Mouse (Mus musculus): ENCODE data around the gene Sdk2.

Sdk2 gene

DNA sequence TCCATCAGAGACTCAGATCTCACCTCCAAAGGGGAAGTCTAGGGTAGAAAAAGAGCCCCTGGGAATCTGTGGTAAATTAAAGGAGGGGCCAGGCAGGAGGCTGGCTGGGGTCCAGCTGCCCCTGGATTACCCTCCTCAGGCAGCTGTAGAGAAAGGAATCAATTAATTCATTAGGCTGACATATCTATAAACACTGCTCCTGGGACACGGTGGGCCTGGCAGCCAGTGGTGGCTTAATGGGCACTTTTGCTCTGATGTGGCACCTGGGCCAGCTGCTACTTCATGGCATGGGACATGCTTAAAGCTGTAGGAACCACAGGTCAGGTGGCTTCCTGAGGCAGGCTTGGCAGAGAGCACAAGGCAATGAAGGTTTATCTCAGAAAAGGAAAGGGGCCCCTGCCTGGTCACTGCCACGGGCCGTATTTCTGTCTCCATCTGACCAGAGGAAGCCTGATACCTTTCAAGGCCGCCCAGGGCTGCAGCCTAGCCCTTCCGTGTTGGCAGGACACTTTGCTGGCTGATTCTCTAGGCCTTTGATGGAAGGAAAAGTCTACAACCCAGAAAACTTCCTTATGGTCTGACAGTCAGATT, 80.9 kb downstream of the Sdk2 start:
- DNase-seq, result no peak

DNA sequence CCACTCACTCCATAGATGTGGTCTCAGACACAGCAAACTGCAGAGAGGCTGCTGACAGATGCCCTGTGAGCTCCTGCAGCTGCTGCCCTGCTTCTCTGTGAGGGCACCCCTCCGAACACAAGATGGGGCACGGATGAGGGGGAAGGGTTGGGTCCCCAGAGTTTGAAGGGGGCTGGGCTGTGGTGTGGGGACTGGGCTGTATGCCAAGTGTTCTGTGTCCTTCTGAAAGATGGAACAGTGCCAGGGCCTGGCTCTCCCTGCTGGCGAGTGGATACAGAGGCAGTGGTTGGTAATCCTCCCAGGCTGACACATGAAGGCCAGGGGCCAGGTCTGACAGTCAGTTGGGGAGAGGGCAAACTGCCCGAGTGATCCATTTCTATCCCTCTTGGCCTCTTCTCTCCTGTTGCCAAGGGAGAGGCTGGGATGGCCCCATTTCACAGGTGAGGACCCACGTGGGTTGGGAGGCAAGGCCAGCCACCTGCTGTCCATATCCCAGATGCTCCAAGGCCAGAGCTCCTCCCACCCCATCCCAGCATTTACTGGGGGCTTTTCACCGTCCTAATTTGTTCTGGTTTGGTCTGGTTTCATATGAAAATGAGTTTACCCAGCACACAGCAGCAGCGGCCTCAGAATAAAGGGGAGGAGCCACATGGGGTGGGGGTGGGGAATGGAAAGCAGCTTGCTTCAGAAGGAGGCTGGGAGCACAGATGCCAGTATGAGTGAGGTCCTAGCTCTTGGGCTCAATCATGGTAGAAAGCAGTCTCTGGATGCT, 84.9 kb downstream of the Sdk2 start:
- DNase-seq, result no peak

DNA sequence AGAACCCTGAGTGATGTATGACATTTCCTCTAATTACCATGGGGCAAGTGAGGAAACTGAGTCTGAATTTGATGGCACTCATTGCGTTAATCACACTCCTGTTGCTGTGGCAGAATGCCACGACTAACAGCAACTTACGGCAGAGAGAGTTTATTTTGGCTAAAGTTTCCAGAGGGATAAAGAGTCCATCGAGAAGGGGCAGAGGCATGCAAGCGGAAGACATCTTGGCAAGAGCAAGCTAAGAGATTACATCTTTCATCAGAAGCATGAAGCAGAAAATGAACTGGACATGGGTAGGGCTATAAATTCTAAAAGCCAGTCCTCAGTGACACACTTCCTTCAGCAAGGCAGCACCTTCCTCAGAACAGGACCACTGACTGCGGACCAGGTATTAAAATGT, 85.8 kb downstream of the Sdk2 start:
- DNase-seq, result no peak

DNA sequence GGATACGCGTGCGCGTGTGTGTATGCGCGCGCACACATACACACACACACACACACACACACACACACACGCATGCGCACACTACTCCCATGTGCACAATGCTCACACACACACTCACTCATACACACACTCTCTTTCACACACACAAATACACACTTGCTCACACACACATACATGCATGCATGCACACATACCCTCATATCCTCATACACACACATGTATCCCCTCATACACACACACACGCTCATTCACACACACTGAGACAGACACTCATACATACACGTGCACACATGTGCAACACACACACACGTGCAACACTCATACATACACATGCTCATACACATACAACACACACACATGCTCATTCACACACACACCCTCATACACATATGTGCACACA, 88.5 kb downstream of the Sdk2 start:
- no peak for DNase-seq

DNA sequence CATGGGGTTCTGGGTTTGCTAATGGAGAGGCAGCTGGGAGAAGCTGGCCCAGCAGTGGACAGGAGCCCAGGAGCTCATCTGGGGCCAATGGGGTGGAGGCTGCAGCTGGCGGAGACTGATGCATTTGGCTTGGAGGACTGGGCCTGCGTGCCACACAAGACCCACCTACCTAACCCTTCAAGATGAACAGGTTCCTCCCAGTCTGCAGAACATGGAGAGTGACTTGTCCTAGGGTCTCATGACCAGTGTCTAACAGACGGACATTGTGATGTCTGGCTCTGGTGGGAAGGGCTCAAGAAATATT, 91.2 kb downstream of the Sdk2 start:
- DNase-seq, result no peak

DNA sequence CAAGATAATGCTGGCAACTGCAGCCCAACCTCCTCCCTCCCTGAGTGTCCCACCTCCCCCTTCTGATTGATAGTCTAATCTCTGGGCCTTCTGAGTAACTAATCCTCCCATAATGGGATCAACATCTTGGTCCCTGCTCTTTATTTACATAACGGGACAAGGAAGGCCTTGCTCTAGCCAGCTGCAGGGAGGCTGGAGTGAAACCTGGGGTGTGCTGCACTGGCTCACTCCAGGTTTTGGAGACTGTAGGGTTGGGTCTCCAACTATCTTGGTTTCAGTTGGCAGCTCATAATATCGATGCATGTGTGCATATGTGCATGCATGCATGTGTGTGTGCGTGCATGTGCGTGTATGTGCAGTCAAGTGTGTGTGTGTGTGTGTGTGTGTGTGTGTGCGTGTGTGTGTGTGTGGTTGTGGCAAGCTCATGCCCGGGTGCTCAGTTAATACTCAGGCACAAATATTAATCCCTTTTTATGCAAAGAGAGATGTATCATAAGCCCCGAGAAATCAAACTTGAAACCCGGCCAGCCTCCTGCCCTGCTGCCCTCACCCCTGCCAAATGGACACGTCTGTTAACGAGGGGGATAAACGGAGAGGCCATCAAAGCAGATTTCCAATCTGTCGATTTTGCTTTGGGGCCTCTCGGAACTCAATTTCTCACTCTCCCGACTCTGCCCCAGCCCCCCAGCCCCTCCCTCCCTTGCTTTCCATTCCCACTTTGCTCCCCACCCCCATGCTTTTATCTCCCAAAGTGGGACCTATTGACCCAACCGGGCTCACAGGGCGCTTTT, 91.8 kb downstream of the Sdk2 start:
- no peak for DNase-seq

DNA sequence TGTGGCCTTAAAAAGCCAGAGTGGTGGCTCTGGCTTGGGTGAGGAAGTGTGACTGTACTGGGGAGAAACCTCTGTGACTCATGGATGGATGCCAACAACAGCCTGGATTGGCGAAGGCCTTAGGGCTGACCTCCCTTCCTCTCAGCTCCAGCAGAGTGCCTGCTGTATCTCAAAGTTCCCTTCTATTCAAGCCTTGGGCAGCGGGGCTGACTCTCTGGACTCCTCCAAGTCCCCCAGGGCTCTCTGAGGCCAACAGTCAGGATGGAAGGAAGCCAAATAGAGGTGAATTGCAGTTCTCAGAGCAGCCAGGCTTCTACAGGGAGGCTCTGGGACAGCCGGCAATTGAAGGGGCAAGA, 94.4 kb downstream of the Sdk2 start:
- DNase-seq, result no peak

DNA sequence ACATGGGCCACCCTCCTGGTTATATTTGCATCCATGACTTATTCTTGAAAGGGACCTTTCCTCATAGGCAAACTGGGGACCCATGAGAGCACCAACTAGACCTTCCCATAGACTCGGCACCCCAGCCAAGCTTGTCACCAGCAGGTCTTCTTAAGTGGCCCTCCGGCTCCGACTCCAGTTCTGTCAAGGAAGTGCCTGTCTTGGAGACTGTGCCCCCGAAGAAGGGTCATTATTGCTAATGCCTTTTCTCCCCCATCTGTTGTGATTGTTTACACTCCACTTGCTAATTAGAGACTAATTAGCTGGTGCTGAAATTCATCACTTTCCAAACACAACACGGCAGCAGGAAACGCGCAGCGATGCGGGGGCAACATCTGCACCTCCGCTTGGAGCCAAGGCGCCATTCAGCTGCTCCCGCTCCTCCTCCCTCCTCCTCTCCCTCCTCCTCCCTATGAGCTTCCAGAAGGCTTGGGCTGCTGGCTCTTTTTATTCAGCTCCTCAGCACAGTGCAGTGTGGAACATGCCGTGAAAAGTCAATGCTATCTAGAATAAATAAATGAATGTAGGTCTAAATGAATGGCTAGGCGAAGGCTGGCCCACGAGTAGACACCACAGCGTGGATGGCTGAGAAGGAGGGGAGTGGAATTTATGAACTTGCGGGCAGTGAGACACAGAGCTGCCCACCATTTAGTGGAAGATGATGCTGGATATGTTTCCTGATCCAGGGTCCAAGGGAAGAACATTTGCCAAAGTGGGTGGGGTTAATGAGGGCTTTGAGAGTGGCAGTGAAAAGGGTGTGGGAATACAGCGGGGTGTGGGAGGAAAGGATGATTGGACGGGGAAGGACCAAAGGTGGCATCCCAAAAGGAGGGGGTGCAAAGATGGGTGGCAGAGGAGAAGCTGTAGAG, 95.0 kb downstream of the Sdk2 start:
- no peak for DNase-seq

DNA sequence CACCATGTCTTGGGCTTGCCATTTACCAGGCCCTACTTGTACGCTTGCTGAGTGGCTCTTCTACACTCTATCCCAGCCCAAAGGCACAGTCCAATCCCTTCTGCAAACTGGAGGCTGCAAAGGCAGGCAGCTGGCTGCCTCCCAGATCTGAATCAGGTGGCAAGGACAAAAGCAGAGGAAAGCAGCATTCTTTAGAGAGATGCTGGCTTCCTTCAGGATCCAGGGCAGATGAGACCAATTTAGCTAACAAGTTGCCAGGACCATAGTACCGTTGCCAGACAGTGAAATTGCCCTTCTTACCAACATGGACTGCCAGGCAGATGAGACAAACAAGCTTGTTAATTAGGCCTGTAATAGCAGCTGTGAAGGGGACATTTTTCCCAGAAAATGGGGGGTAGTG, 96.8 kb downstream of the Sdk2 start:
- DNase-seq, result no peak

DNA sequence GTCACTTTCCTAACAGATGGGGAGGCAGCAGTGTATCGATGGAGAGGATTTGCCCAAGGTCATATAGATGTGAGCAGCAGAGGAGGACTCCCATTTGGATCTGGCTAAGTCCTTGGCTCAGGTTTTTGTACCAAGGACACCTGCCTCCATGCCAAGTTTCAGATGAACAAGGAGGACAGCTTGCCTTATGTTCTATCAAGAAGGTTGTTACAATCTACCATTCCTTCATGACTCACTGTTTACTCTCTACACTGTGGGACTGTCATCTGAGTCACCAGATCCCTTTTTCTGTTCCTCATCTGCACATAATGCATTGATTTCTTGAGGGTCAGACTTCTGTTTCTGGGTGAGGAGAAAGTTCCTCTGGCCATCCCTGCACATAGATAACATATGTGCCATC, 101.6 kb downstream of the Sdk2 start:
- DNase-seq, result no peak

DNA sequence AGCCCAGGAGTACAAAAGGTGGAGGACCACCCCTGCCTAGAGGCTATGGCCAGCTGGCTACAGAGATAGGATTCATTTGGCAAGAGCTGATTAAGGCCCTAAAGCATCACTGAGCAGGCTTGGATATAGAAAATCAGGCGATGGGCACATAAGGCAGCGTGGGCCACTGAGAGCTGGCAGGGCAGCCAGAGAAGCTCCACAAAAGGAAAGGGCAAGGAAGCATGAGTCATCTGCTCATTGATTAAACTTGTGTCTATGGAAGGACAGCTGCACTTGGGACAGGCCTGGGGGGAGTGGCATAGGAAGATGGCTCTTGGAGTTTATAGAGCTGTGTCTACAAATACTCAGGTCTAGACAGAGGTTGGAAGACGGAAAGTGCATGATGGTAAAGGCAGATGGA, 104.1 kb downstream of the Sdk2 start:
- DNase-seq, result no peak

DNA sequence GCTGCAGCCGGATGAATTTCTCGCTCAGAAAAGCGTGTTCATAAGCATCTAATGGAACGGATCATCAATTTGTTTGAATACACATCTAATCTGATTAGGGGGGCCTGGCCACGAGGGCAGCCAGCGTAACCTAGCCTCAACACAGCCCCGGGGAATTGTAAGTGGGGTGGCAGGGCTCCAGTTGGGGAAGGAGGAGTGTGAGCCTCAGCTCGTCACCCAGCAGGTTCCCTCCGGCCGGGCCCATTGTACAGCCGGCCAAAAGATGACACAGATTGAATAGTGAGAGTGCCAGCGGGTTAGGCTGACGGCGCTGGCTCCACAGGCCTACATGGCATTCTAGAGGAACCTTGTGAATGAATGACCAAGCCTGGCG, 115.2 kb downstream of the Sdk2 start:
- DNase-seq, result no peak

DNA sequence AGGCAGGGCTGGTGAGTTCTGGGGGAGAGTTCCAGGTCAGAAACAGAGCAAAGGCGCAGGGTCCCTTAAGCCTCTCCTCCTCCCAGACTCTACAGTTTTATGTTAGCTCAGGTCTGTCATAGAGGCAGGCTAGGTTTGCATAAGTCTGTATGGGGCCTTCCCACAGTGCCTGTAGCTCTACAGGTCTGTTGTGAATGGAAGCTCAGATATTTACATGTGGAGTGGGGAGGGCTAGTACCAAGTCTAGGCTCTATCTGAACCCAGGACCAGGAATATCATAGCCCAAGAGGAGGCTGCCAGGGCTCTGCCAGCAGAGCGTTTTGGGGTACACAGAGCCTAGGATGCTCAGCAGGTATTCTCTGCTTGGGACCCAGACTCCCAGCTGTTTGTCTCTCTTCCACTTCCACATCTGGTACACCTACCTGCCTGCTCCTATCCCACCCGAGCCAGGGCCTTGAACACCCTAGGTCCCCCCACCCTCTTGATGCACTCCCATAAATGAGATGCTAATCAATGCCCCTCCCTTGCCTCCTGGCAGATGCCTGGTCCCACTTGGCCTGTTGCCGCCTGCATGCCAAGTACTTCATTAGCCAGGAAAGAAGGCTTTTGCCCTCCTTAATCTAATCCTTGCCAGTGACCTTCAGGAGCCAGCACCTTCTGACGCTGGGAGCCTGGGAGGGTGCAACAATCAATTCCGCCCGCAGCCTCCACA, 115.8 kb downstream of the Sdk2 start:
- no peak for DNase-seq

DNA sequence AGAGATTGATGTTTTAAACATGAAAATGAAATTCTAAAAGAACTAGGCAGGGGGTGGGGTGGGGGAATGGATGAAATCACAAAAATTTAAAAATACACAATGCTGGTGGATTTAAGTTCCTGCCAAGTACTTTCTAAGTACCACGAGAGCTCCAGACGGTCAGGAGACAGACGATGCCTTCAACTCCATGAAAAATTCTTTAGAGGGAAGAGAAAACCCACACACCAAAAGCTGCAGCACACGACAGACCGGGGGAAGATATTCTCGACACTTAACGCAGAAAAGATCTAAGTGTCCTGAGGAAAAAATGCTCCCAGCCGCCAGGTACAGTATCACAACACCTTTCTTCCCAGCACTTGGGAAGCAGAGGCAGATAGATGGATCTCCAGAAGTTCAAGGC, 118.2 kb downstream of the Sdk2 start:
- no peak for DNase-seq

DNA sequence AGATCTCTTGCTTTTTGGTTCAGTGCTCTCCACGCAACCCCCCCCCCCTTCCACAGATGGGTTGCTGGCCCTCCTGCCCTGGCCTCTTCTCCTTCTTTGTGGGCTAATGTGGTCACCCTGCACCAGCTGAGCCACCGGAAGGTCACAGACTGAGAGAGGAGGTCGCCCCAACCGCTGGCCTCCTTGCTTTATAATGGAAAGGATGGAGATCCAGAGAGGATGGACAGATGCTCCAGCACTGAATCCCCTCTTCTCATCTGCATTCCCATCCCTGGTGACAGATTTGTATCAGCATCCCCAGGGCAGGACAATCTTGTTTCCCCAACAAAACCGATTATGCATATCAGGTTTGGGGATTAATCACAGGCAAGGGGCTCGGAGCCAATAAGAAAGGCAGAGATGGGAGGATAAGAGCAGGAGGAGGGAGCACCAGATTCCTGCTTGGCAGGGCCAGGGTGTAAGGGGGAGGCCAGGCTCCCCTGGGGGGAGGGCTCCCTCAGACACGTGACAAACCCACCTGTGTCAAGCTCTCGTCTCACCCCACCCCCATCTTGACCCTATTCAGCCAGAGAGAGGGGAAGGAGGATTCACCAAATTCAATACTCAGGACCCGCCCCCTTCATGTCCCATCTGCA, 124.6 kb downstream of the Sdk2 start:
- DNase-seq, result no peak

DNA sequence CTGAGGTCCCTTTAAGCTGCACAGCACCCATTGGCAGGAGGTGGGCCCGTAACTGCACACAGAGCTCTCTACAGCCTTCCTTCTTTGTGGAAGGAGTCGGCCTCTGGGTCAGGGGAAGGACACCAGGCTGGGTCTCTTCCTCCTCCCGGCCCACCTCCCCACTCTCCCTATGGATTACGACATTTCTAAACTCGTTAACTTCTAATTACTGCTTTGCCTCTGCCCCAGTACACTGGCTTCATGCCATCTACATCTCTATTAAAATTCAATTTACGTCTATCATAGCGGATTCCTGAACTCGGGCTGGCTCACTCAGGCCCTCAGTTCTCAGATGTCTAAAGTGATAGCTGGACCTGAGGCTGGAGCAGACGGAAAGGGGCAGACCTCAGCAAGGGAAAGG, 133.2 kb downstream of the Sdk2 start:
- no peak for DNase-seq

DNA sequence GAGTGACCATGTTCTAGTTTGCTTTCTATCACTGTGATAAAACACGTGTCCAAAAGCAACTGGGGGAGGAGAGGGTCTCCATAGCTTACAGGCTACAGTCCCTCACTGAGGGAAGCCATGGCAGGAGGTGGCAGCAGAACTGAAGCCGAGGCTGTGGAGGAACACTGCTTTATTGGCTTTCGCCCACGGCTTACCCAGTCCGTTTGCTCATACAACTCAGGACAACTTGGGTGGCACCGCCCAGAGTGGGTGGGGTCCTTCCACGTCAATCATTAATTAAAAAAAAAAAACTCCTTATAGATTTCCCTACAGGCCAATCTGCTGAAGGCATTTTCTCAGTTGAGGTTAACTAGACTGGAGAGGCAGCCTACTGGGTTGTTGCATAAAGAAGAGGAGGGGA, 133.9 kb downstream of the Sdk2 start:
- no peak for DNase-seq

DNA sequence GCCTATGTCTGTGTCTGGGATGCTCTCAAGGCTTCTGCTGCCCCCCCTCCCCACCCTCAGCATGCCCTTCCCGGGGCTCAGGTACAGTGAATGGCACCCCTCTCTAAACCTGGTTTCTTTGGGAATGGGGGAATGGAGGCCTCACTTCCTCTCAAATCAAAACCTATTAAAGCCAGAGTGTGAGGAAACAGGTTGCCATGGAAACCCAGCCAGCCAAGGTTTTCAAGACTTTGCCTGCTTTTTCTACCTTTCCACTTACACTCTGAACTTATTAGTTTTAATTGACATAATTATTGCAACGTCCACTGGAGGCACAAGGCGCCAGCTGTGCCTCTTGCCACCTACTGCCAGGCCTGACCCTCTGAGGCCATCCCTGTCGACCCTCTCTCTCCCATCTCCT, 135.1 kb downstream of the Sdk2 start:
- DNase-seq, result no peak

DNA sequence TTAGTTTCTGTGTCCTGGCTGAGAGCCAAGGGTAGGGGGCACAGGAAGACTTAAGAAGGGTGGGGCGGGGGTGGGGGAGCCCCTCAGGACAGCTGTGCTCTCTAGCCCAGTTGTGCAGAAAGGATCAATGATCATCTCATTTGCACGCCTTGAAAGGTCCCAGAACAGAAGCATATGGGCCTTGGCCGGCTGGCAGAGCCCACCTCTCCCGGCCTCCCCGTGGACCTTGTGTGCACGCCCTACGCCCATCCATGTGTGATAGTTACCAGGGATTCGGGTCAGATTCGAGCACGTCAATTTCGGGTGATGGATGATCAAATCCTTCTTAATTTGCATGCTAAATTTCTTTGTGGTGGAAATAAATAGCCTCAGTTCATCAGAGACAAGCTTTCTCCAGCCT, 136.7 kb downstream of the Sdk2 start:
- DNase-seq, result no peak

DNA sequence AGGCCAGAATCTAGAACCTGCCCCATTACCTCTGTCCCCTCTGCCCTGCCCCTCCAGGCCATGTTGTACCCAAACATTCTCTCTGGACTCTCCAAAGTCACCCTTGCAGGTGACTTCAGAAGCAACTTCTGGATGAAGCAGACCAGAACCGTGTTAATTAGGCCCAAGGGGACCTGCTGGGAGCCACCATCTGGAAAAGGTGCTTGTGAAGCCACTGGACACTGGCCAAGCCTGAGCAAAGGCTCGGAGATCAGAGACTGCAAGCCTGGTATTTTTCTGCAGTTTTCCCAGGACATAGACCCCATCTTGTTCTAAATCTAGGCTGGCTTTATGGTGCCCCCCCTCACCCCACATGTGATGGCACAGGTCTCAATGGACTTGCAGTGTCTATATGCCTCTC, 138.0 kb downstream of the Sdk2 start:
- DNase-seq, result no peak

DNA sequence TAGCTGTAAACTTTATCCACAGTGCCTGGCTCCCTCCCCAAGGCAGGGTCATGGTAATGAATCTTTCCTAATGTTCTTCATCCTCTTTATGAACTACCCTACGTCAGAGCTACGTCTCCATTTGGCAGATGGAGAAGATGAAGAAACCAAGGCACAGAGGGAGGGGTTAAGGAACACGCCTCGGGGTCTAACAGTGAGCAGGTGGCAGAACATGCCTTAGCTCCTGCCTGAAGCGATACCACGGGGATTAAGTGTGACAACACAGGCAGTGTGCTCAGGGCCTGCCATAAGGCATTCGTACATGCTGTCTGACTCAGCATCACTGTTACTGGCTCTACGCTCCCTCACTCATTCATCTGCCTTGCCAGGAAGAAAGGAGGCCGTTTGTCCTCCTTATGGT, 138.6 kb downstream of the Sdk2 start:
- DNase-seq, result no peak

DNA sequence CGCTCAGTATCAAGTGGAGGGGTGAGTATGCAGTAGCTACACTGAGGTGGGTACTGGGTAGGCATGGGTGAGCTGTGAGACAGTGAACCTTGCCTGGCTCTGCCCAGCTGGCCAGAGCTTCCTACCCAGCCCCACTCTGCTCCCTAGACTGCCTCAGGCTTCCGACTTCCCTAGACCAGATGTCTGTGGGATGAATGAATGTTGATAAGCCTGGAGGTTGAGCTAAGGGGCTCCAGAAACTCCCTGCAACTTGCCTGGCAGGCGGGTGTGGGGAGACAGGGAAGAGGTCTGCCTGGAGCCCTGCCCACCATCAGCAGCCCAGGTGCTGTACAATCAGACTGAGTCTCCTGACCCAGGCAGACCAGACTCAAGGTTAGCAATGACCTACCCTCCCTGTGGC, 139.0 kb downstream of the Sdk2 start:
- DNase-seq, result no peak
